Mouse (Mus musculus) frontal cortex, postnatal 36 days (tissue): Measurements from ENCODE around the gene Gm13289.
"Not testable (repeated sequence)": the region's sequence is repeated elsewhere in the genome, so short reads cannot be mapped to it uniquely, and the experiment has no call there.

Experiments
- DNase-seq, 2 experiments: peaks; one replicate each; pipeline ENCODE4 v3.0.0; 2022; ENCODE audit warnings: low spot score in 2 of 2

Gm13289 gene

GRCm38 (mm10) chr4:88776622-88777021, at the start of gene Gm13289:
Gene Gm13289, plus strand, starts transcription at chr4:88776922.
- not testable (repeated sequence) for DNase-seq

DNA sequence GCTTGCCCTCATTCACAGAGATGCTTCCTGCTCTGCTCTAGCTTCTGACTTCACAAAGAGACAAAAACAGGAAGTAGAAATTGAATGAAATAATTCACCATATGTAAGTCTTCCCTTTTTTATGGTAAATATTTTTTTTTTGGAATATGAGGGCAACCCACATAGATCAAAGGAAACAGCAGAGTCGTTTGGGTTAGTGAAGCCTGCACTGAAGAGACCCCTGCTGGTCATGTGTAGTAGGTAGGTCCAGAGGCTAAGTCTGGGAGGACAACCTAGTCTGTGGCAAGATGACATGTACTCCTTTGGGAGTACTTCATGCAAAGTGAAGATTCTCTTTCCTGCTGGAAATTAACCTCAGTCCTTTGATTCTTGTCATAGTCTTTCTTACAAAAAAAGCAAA, 49.4 kb upstream of the Gm13289 start:
- DNase-seq = no peak

DNA sequence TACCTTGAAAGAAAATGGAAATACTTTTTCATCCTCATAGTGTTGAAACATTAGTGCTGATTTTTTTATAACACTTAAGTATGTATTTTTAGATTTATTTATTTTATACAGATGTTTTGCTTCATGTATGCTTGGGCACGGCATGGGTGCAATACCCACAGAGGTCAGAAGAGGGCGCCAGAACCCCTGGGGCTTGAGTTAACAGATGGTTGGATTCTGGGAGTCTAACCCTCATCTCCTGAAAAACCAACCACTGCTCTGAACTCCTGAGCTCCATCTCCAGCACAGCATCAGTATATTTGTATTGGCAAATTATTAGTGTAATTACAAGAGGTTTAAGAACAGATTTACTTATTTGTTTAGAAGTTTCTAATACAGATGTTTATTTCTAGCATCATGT, 38.2 kb upstream of the Gm13289 start:
- peak in 1 of 2 experiments; percentile 53 for DNase-seq

GRCm38 (mm10) chr4:88739036-88739435, 37.7 kb upstream of the Gm13289 start:
- DNase-seq = no peak

DNA sequence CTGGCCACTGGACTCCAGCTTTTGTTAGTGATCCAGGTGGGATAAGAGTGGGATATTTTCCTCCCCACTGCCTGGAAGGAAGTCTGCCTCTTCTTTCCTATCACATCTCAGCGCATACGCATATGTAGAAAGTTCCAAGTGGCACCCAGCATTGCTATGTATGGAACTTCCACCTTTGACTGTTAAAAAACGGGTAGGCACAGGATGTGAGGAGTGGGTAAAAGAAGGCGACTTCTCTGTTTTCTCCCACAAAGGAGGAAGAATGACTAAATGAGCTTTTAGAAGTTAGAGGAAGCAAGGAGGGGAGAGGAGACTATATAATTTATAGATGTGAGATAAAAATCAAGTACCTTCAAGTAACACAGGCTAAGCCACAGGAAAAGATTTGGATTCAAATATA, 35.3 kb upstream of the Gm13289 start:
- DNase-seq = no peak

GRCm38 (mm10) chr4:88742771-88743371, 33.9 kb upstream of the Gm13289 start:
- DNase-seq = no peak

- DNase-seq = no peak
These were observed 32.5 kb upstream of the Gm13289 start for GRCm38 (mm10) chr4:88744207-88744606.

- no peak for DNase-seq
These were observed 26.8 kb upstream of the Gm13289 start for GRCm38 (mm10) chr4:88749926-88750325.

DNA sequence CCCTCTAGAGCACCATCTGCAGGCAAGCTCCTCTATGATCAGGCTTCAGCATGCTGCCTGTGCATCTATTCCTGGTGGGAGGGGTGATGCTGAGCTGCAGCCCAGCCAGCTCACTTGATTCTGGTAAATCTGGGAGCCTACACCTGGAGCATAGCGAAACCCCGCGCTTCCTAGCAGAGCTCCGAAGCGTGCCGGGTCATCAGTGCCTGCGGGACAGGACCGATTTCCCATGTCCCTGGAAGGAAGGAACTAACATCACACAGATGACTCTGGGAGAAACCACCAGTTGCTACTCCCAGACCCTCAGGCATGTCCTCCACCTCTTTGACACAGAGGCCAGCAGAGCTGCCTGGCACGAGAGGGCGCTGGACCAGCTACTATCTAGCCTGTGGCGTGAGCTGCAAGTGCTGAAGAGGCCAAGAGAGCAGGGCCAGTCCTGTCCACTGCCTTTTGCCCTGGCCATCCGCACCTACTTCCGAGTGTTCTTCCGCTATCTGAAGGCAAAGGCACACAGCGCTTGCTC, 21.8 kb upstream of the Gm13289 start, which contains the start of gene Gm13271:
Gene Gm13271, plus strand, starts transcription at position 51 of the 523 bp plus-strand sequence.
- peak; percentile 71 to 75 for DNase-seq

DNA sequence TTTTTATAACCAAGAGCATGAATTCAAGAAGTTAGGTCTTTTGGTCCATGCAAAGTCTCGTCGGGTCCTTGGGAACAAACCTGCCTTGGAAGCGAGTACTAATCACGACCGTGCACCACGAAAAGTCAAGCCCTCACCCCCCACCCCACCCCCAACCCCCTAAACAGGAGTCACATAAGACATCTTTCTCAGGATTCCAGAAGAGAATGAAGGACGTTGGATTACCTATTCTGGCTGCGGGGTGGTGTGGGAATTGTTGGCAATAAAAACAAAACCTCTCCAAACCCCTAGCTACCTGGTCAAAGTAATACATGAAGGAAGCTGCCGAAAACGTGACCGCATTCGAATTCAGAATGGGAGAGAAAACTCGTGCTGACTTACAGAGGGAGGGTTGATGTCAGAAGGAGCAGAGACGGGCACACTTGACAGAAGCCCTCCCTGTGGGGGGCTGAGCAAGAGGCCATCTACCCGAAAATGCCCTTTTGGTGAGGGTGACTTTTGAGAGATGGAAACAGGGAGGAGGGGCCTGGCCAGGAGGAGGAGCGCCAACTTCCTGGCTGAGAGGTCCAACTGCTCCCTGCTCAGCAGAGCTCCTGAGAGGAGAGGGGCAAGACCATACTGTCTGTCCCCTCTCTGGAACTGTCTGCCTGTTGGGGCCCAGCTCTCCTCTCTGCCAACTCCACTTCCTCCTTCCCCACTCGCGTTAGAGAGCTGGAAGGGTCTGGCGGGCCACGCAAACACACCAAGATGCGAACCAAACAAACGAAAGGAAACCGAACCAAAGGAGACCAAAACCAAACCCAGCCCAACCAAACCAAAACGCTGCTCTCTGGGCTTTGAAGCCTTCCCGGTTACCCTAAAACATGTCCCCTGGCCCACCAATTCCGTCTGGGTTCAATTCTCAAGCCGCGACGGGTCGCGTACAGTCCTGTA, 19.9 kb upstream of the Gm13289 start:
- peak in 1 of 2 experiments; percentile 9 for DNase-seq

GRCm38 (mm10) chr4:88757628-88758031, 19.1 kb upstream of the Gm13289 start:
- peak; percentile 96 for DNase-seq

GRCm38 (mm10) chr4:88758751-88759150, 18.0 kb upstream of the Gm13289 start:
- peak in 1 of 2 experiments; percentile 19 for DNase-seq

- peak in 1 of 2 experiments; percentile 35 for DNase-seq
These were observed 17.0 kb upstream of the Gm13289 start, which contains the start of gene Gm13283 for GRCm38 (mm10) chr4:88759610-88760268. Gene Gm13283, plus strand, starts transcription at chr4:88760119.

GRCm38 (mm10) chr4:88760431-88760830, 16.3 kb upstream of the Gm13289 start:
- peak; percentile 31 to 43 for DNase-seq

DNA sequence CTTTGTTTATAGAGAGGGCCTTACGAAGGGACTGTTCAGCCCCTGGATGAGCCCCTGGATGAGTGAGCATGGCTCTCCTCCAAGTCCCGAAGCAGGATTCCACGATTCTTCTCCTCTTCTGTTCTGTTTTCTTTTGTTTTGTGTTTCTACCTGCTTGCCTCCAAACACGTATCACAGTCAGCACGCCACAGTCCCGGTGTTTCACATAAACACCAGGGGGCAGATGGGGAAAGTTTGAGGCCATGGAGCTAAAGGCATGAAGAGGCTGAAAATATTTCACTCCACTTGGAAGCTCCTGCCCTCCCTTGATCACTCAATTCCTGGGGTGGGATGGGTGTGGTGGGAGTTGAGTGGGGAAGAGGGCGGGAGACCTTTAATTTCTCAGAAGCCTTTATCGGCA, 14.9 kb upstream of the Gm13289 start:
- DNase-seq = peak; percentile 59 to 61

DNA sequence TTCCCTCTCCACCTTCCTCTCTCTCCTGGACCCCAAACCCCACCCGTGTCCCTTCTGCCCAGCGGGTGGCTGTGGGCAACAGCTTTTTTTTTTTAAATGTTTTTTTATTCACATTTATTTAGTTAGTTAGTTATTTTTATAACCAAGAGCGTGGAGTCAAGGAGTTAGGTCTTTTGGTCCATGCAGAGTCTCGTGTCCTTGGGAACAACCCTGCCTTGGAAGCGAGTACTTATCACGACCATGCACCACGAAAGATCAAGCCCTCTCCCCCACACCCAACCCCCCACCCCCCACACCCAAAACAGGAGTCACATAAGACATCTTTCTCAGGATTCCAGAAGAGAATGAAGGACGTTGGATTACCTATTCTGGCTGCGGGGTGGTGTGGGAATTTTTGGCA, 14.4 kb upstream of the Gm13289 start:
- DNase-seq = not testable (repeated sequence)

- DNase-seq = peak; percentile 22 to 25
These were observed 13.2 kb upstream of the Gm13289 start for GRCm38 (mm10) chr4:88763384-88764018.

DNA sequence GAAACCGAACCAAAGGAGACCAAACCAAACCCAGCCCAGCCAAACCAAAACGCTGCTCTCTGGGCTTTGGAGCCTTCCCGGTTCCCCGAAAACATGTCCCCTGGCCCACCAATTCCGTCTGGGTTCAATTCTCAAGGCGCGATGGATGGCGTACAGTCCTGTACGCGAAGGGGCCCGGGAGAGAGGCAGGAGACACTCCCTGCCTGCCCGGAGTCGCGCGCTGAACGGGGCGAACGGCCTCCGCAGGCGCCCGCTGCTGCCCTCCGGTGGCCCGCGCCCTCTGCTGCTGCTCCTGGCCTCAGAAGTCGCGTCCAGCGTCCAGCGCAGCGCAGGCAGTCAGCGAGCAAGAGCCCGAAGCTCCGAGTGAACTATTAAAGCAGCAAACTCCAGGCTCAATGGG, 3.2 kb upstream of the Gm13289 start, which contains the start of gene Gm13290:
Gene Gm13290, plus strand, starts transcription at position 301 of the 400 bp plus-strand sequence.
- not testable (repeated sequence) for DNase-seq

GRCm38 (mm10) chr4:88779550-88779949, 2.8 kb downstream of the Gm13289 start, which contains the start of gene Gm13272:
Gene Gm13272, plus strand, starts transcription at chr4:88779850.
- DNase-seq = not testable (repeated sequence)

GRCm38 (mm10) chr4:88780320-88780719, 3.6 kb downstream of the Gm13289 start:
- not testable (repeated sequence) for DNase-seq

DNA sequence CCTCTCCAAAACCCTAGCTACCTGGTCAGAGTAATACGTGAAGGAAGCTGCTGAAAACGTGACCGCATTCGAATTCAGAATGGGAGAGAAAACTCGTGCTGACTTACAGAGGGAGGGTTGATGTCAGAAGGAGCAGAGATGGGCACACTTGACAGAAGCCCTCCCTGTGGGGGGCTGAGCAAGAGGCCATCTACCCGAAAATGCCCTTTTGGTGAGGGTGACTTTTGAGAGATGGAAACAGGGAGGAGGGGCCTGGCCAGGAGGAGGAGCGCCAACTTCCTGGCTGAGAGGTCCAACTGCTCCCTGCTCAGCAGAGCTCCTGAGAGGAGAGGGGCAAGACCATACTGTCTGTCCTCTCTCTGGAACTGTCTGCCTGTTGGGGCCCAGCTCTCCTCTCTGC, 5.1 kb downstream of the Gm13289 start, which contains the start of gene Ifnz:
Gene Ifnz, plus strand, starts transcription at position 301 of the 400 bp plus-strand sequence.
- DNase-seq = not testable (repeated sequence)
